Mouse (Mus musculus) T-helper 2 cell (primary cell): ENCODE data around the gene Stard8.
"Not testable (repeated sequence)": the region's sequence is repeated elsewhere in the genome, so short reads cannot be mapped to it uniquely, and the experiment has no call there.

Source experiments
- in situ Hi-C: fragments of 300-600 bp; cut with MboI, MseI; formaldehyde crosslinking; loops from one replicate; pipeline ENCODE4 v1.15.1; 2025; ENCODE audit warnings: high pct_unique_total_duplicates

Stard8 gene

DNA sequence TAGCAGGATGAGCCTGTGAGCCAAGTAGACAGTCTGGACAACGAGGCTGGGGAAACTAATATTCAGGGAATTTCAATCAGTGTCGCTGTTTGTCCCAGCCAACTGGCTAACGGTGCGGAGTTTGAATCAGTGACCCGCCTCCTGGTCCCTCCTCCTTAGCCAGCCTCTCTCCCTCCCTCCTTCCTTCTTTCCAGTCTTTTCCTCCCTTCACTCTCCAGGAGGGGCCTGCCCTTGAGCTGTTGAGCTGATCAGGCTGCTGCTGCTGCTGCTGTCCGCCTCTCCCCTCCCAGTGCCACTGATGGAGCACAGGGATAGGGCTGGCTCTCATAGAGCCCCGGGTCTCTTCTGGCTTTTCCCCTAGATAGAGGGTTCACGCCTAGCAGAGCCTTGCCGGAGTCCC, at the start of gene Stard8:
Stard8 (plus strand) TSS at position 203 of the 400 bp plus-strand sequence.
- in situ Hi-C loops = no loop called here

DNA sequence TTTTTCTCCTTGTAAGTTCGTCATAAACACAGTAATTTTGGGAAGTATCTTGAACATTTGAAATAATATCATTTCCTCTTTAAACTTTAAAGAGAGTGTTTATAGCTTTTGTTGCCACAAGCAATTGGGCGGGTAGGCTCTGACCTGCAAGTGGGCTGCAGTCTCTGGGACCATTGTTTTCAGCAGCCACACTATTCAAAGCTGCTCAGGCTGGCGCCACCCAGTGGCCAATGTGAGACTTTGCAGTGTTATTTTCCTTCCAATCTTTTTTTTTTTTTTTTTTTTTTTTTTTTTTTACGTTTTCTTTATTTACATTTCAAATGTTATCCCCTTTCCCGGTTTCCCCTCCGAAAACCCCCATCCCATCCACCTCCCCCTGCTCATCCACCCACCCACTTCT, 49.1 kb upstream of the Stard8 start:
- in situ Hi-C loops = no loop called here

DNA sequence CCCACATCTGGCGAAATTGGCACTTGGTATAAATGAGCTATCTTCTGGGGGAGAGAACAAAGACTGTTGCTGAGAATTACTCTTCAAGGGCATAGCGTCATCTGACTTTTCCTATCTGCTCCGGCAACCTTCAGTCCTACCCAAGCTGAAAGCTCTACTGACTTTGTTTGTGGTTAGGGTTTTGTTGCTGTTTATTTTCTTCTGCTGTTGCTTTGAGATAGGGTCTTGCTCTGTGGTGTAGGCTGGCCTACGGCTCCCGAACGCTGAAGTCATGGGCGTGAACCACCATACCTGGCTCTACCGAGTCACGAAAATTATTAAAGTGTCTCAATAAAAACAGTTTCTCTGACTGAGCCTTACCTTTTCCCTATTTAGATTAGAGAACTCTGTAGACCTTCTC, 44.8 kb upstream of the Stard8 start:
- in situ Hi-C loops = no loop called here

DNA sequence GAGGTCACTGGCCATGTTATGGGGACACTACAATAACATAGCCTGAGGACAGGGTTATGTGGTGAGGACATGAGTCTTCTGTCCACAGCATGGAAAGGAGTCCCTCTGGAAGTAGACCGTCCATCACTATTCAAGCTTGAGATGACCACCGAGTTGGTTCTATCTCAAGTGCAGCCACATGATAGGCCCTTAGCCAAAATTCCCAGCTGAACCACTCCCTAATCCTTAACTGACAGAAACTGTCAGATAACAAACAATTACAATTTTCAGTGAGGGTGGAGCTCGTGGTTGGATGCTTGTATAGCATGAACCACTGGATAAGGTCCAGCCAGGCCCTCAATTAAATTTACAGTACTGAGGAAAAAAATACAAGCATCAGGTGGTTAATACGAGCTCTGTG, 44.0 kb upstream of the Stard8 start:
- in situ Hi-C loops = no loop called here

DNA sequence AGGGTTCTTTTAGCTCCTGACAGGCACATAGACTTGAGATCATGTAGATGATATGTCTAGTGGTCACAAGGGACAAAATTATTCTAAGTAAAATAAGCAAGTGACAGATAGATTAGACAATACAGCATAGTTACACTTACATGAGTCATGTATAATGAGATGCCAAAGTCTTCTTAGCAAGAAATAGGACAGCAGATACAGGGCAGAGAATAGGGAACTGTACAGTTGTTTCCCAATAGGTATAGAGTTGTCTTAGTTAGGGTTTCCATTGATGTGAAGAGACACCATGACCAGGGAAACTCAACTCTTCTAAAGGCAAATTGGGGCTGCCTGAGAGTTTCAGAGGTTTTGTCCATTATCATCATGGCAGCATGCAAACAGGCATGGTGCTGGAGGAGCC, 39.3 kb upstream of the Stard8 start:
- in situ Hi-C loops = no loop called here

DNA sequence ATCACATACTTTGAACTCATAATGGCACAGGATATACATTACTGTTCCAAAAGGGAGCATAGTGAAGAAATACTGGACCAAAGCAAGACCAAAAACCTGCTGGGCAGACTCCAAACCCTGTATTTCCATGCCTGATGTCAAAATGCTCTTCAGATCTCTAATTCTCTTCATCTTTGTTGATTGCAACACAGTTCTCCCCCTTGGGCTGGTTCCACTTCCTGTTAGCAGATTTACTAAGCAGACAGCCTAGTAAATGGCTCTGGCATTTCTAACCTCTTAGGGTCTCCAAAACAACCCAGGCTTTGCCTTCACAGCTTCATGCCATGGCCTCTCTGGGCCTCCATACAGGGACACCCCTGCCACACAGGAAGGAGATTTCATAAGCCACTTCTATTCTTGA, 38.5 kb upstream of the Stard8 start:
- in situ Hi-C loops = no loop called here

DNA sequence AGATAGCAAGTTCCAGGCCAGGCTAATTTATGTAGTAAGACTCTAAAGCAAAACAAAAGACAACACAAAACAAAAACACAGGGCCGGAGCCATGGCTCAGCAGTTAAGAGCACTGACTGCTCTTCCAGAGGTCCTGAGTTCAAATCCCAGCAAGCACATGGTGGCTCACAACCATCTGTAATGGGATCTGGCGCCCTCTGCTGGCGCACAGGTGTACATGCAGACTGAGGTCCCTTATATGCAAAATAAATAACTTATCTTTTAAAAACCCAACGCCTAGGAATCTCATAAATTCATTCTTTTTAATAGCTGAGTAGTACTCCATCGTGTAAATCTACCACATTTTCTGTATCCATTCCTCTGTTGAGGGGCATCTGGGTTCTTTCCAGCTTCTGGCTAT, 16.4 kb upstream of the Stard8 start:
- in situ Hi-C loops = not testable (repeated sequence)

DNA sequence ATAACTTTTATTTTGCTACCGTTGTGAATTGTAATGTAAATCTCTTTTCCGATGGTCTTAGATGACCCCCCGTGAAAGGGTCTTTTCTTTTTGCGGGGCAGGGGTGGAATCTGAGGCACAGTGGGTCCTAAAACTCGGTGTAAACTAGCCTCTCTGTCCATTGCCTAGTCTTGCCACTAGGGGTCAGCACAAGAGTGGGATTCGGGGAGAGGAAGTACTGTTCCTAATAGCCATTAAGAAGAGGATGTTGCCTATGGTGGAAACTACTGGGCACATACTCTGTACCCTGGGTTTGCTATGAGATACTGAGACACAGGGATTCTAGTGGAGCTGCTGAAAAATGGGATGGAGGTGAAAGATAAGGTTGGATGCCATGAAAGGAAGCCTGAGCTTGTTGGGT, 13.5 kb upstream of the Stard8 start:
- in situ Hi-C loops = no loop called here

DNA sequence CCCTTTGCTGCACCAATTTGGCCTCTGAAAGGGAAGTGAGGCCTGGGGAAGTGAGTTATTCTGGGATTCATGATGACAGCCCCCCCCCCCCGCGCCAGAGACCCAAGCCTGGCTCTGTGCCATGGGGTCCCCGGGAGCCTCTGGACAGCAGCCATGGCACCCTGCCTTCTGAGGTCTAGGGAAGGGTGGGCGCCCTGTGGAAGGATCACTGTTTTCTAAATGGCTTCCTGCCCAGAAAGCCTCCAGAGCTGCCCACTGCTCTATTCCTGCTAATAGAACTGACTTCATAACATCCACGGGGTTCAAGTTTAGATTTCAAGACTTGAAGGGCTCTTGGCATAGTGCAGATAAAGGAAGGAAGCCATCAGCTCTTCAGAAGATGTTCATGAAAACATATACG, 983 bp upstream of the Stard8 start:
- in situ Hi-C loops = no loop called here

DNA sequence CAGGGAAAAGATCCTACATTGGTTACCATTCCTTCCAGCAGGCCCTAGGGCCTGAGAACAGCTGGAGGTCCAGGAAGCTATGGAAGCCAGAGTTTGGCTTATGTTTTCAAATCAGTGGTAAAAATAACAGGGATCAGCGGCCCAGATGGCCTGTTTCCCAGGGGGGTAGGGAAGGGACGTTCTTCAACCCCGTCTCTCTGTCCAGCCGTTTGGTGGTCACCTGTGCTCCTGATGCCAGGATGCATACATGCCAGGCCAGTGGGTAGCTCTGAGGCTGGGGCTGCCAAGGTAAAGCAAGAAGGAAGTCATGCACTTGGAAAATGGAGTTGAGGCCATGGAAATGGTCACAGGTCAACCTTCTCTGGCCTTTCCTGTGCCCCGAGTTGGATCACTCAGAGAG, 7.5 kb downstream of the Stard8 start:
- in situ Hi-C loops = no loop called here

DNA sequence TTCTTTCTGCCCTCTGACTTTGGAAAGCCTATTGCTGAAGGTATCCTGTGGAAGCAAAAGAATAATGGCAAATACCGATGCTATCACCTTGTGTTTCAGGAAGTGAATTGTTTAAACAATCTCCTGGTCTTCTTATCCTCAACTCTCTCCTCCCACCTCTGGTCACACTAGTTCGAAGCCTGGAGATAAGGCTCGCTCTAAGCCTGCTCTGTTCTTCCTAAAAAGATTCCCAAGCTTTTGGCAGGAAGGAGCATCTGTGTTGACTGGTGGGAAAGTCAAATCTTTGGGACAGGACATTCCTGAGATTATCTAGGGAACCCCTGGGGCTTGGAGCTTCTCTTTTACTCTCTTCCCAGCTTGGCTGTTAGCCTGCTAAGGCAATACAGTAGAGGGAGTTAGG, 8.2 kb downstream of the Stard8 start:
- in situ Hi-C loops = no loop called here

DNA sequence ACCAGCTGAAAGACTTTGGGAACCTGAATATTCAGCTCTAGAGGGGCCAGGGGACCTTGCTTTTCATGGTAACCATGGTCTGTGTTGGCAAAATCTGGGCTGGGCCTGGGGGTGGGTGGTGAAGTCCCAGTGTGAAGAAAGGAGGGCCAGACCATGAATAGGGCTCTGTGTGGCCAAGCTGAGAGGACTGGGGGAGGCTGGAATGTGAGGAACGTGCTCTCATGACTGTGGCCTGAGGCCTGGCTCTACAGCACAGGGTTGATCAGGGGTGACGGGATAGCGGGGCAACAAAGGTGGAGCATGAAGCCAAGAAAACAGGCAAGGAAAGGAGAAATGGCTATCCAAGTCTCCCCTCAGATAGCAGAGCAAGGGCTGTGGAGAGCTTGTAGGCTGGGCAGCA, 9.4 kb downstream of the Stard8 start:
- in situ Hi-C loops = no loop called here

DNA sequence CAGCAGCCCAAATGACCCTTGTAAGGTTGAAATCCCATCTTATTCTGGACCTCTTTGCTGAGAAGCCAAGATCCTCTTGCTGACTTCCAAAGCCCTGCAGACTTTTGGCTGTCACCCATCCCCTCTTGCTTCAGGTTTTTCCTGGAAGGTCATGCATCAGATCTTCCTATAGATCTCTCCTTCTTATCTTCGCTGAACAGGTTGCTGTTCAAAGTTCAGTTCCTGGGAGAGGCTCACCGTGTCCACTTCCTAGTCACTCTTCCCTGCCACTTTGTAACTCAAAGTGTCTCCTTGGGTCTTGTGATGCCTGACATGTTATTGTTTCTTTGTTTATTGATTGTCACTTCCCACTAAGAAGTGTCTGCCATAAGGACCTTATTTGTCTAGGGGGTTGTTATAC, 12.7 kb downstream of the Stard8 start:
- in situ Hi-C loops = no loop called here

DNA sequence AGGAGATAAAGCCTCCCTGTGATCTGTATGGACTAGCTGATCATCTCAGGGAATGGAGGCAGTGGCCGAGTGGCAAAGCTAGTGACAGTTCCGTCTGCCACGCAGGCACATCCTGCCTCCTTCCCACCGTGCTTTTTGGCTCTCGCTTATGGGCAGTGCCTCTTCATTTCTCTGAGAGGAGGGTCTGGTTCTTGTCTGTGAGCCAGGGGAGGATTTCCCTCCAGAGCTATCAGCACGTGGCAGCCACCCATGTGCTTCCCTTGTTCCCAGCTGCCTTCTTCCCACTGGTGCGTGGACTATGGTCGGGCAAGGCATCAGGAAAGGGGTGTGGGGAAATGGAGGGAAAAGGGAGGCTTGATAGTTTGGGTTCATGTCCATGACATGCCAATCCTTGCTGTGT, 13.9 kb downstream of the Stard8 start:
- in situ Hi-C loops = no loop called here

DNA sequence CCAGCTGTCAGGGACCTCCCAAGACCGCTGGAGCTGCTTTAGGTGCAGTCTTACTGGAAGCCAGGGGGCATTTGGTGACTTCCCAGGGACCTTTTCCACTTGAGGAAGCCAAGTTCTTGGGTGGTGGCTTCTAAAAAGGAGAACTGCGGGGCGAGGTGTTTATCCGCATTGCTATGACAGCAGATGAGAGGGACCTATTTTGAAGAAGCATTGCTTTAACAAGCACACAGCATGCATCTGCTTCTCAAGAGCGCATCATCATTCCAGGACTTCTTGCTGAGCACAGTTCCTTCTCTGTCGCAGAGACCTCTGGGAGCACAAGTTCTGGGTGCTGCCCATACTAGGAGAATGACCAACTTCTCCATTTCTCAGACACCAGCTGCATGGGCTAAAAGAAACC, 14.8 kb downstream of the Stard8 start:
- in situ Hi-C loops = no loop called here

DNA sequence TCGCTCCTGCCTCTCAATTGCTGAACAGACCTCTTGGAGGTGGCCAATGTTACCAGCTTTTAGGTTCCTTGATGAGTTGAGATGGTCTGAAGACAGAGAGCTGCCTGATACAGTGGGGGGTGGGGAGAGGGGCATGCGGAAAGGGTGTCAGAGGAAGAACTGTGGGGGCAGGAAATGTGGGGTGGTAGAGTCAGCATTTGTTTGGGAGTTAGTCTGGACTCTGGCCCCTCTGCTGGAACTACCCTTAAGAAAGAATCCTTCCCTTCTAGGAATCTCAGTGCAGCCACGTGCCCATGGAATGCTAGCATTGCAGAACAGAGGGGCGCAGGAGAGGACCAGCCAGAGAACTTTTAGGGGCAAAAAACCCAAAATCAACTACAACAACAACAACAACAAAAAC, 16.3 kb downstream of the Stard8 start:
- in situ Hi-C loops = no loop called here

DNA sequence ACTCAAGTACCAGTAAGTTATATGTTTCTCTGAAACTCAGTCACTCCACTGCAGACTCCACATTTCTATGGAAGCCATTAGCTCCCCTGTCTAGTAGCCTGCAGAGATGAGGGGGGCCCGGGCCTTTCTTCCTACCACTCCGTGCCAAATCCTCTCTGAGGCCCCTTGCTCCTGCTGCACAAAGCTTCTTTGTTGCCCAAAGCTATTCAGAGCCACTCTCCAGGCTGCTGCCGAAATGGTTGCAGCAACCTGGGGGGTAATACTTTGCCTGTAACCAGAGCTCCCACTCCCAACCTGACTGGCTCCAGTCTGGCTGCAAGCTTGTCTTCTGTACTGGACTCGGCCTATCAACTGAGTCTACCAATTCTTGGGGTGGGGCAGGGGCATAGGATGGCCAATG, 17.2 kb downstream of the Stard8 start:
- in situ Hi-C loops = no loop called here

DNA sequence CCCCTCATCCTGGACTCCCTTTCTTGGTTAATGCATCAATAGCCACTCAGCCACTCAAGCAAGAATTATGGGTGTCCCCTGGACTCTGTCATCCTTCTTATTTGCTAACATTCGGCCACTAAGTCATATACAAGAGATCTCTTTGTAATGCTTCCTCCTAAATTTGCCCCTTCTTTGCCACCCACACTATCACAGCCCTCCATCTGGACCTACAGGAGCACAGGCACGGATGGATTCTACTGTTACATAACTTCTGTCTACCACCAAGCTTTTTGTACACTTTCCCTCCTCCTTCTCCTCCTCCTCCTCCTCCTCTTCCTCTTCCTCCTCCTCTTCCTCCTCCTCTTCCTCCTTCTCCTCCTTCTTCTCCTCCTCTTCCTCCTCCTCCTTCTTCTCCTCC, 18.5 kb downstream of the Stard8 start:
- in situ Hi-C loops = no loop called here

DNA sequence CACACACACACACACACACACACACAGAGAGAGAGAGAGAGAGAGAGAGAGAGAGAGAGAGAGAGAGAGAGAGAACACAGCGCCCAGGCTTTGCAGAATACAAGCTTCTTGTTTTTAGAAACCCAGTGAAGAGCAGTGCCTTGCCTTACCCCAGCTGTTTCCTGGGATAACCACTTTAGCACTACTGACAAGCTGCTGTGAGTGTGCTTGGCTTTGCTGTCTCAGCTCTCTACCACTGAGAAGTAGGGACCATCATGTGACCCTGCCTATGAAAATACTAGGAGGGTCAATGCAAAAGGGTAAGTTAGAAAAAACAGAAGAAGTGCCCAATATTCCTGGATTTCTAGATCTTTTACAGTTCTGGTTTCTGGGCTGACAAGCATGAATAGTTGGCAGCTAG, 20.9 kb downstream of the Stard8 start:
- in situ Hi-C loops = no loop called here

DNA sequence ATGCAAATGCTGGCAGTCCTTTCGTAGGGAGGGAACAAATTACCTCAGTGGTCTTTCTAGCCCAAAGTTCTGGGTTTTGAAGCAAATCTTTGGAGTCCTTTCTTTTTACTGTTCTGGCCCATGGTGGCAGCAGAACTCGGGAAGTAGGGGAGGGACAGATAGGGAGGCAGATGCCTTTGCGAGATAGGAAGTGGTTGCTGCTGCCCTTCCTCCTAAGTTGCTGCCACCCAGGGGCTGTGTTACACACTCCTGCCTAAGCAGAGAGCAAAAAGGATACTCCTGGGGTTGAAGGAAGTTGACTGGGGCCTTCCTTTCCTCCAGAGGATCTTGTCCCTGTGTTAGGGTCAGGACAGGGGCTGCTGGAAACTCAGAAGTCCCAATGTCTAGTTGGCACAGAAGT, 32.4 kb downstream of the Stard8 start:
- in situ Hi-C loops = no loop called here

DNA sequence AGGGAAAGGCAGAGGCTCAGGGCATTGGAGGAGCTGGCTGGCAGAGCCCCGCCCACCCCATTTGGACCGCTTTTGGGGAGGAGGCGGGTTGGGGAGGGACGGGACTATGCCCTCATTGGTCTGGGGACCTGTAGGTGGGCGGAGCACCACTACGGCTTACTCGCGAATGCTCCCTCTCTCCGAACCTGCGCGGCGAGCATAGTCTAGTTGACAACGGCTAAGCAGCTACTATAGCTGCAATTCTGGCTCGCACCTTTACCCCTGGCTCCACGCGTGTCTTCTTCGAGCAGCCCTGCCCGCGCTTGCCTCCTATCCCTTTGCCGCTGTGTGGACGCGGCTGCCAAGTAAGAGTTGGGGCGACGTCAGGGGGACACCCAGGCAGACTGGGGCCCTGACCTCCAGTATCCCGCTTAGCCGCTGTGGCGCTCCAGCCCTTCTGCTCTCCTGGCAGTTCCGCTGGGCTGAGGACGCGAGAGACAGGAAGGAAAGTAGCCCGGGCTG, 39.5 kb downstream of the Stard8 start:
- in situ Hi-C loops = no loop called here

DNA sequence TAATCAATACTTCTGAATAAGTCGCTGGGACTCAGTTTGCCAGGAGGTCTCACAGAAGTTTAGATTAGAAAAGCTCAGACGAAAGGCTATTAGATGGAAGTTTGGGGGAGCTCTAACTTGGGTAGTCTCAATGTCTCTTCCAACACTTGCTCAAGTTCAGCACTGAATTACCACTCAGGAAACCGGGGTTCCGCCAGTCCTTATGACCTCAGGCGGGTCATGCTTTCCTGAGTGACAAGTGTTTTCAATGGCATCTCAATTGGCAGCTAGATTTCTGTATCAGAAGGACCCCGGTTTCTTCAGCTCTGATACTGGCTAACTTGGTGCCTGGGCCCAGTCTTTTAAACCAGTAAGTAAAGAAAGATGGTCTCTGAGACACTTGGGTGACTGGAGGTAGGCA, 40.2 kb downstream of the Stard8 start:
- in situ Hi-C loops = no loop called here

DNA sequence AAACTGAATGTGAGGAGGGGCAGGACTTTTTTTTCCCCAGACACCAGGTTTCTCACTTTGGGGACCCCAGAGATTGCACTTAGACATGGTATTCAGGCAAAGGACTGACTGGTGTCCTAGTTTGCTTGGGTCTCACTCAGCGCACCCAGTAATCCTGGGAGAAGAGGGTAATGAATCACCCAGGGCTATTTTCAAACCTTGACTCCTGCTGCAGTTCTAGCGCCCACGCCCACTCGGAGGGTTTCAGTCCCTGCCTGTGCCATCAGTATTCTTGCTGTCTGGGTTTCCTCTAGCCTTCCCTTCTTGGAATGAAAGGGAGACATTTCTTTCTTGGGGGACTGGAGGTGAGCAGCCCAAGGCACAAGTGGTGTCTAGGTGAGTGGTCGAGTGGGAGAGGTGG, 40.7 kb downstream of the Stard8 start:
- in situ Hi-C loops = no loop called here

DNA sequence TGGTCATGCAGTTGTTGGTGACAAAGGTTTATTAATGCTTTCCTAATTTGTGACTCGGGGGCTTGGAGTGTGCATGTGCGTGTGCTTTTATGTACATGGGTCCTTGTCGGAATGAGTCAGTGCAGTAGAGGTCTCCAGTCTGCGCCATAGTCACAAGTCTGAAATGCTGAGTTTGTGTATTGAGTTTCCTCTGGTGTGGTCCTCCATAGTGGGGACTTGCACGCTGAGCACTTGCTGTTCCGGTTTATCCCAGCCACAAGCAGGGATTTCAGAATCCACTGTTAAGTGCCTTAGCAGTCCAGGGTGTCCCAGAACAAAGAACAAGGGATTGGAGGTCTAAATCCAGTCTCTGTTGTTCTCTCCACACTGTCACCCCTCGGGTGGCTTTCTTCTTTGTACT, 42.3 kb downstream of the Stard8 start:
- in situ Hi-C loops = no loop called here
